Mouse (Mus musculus): ENCODE measurements around the gene Pitpnm2.

- no peak for TF ChIP-seq CTCF (IDR thresholded peaks at IDR 0.05; ENCODE audit: control insufficient read depth, insufficient read depth, insufficient replicate concordance, low read depth, low read length)
- no peak for TF ChIP-seq POLR2A (IDR thresholded peaks at IDR 0.05; ENCODE audit: control insufficient read depth, low read depth, low read length)
These were observed 23.1 kb downstream of the Pitpnm2 start for GRCm38 (mm10) chr5:124226494-124226893.
